Mouse (Mus musculus) hindbrain, embryonic 15.5 days (tissue): ENCODE measurements around the gene Tagap1. TPM values are rescaled to one million over a fixed set of nuclear protein-coding genes. Genes with fewer than 3 reads are reported as not detected.
"Not testable (repeated sequence)": the region's sequence is repeated elsewhere in the genome, so short reads cannot be mapped to it uniquely, and the experiment has no call there.

ENCODE experiments used
- ATAC-seq: fragments of 200-750 bp; cut with Nextera tagmentation; 2 replicates; pipeline ENCODE4 v1.8.0; 2017; ENCODE audit warnings: low read depth, moderate number of reproducible peaks, moderate TSS enrichment; ENCODE audit not compliant: low FRiP score
- H3K27ac ChIP-seq: fragments of 300-500 bp; sonication (generic); replicated peaks from 2 replicates; pipeline ENCODE4 v1.5.1; 2015; ENCODE audit warnings: mild to moderate bottlenecking, inconsistent platforms
- H3K27me3 ChIP-seq: fragments of 300-500 bp; sonication (generic); 2 replicates; pipeline ENCODE4 v1.6.1; 2015; ENCODE audit warnings: control low read depth, inconsistent platforms
- H3K36me3 ChIP-seq: fragments of 300-500 bp; sonication (generic); 2 replicates; pipeline ENCODE4 v1.6.1; 2015; ENCODE audit warnings: control low read depth, inconsistent platforms
- H3K4me1 ChIP-seq: fragments of 300-500 bp; sonication (generic); replicated peaks from 2 replicates; pipeline ENCODE4 v1.6.1; 2015; ENCODE audit warnings: control low read depth, inconsistent platforms
- H3K4me2 ChIP-seq: fragments of 300-500 bp; sonication (generic); 2 replicates; pipeline ENCODE4 v1.6.1; 2015; ENCODE audit warnings: moderate library complexity, mild to moderate bottlenecking, inconsistent platforms
- H3K4me3 ChIP-seq: fragments of 300-500 bp; sonication (generic); 2 replicates; pipeline ENCODE4 v1.5.1; 2015; ENCODE audit warnings: mild to moderate bottlenecking, inconsistent platforms
- H3K9ac ChIP-seq: fragments of 300-500 bp; sonication (generic); 2 replicates; pipeline ENCODE4 v1.6.1; 2015; ENCODE audit warnings: inconsistent platforms
- H3K9me3 ChIP-seq: fragments of 300-500 bp; sonication (generic); 2 replicates; pipeline ENCODE4 v1.6.1; 2016; ENCODE audit warnings: control low read depth, inconsistent platforms
- WGBS: fragments of 180-500 bp; shearing (Covaris S2); methylation state at CpG from one replicate; pipeline ENCODE4 v1.1.7; 2015; 5-methylcytosine and 5-hydroxymethylcytosine counted together
- polyA plus RNA-seq: library from polyadenylated mRNA; unstranded; fragments of >200 nt; fragmentation: Nextera tagmentation; extraction: Ambion mirVana; gene quantifications from 2 replicates; pipeline ENCODE4 v1.2.1, GENCODE M21; 2015

Tagap1 gene
- polyA plus RNA-seq, 1 experiment from 2014 or later: 53.7 TPM

GRCm38 (mm10) chr17:6979380-6979779, 18.4 kb upstream of the Tagap1 start:
- H3K9ac ChIP-seq, H3K9me3 ChIP-seq, H3K36me3 ChIP-seq, ATAC-seq, H3K4me1 ChIP-seq, H3K27ac ChIP-seq, H3K27me3 ChIP-seq: not testable (repeated sequence)
- 18% methylated on average over 5 of the region's 5 CpGs for WGBS
- Histone ChIP-seq H3K4me3 (peak overlapping the region; percentile 53), H3K4me2 (peak overlapping the region; percentile 73)

- H3K9me3 ChIP-seq, H3K4me1 ChIP-seq, H3K36me3 ChIP-seq, H3K27me3 ChIP-seq, H3K27ac ChIP-seq: not testable (repeated sequence)
- ATAC-seq: peak; percentile 98
- Histone ChIP-seq H3K9ac (peak within 1 kb of the TSS; percentile 67), H3K4me3 (peak within 1 kb of the TSS; percentile 53), H3K4me2 (peak within 1 kb of the TSS; percentile 73)
- 2% methylated on average over 52 of the region's 68 CpGs for WGBS
Measured at GRCm38 (mm10) chr17:6978287-6979248, 17.6 kb upstream of the Tagap1 start, which contains the start of gene Gm49721. Gene Gm49721 (plus strand): TSS chr17:6978904.

GRCm38 (mm10) chr17:6974985-6975384, 14.0 kb upstream of the Tagap1 start:
- H3K4me3 ChIP-seq, H3K4me2 ChIP-seq, ATAC-seq, H3K4me1 ChIP-seq, H3K27me3 ChIP-seq, H3K36me3 ChIP-seq, H3K9me3 ChIP-seq, H3K27ac ChIP-seq, H3K9ac ChIP-seq: not testable (repeated sequence)
- WGBS: 68% methylated on average over 3 of the region's 3 CpGs

- H3K4me2 ChIP-seq, H3K9ac ChIP-seq, H3K36me3 ChIP-seq, H3K9me3 ChIP-seq, H3K27ac ChIP-seq, H3K27me3 ChIP-seq, ATAC-seq, H3K4me1 ChIP-seq, H3K4me3 ChIP-seq: not testable (repeated sequence)
- 63% methylated on average over 4 of the region's 4 CpGs for WGBS
Measured at GRCm38 (mm10) chr17:6972836-6973396, 12.0 kb upstream of the Tagap1 start.

GRCm38 (mm10) chr17:6971238-6971637, 10.3 kb upstream of the Tagap1 start:
- H3K27me3 ChIP-seq, H3K27ac ChIP-seq, H3K9ac ChIP-seq, H3K36me3 ChIP-seq, H3K4me1 ChIP-seq, H3K4me3 ChIP-seq, ATAC-seq, H3K4me2 ChIP-seq, H3K9me3 ChIP-seq: not testable (repeated sequence)
- 83% methylated on average over 8 of the region's 8 CpGs for WGBS

GRCm38 (mm10) chr17:6970334-6970733, 9.4 kb upstream of the Tagap1 start, which contains the start of gene Rnaset2b:
Gene Rnaset2b (plus strand): TSS chr17:6970634.
- not testable (repeated sequence) for H3K9me3 ChIP-seq, H3K9ac ChIP-seq, H3K27me3 ChIP-seq, H3K36me3 ChIP-seq, ATAC-seq, H3K4me2 ChIP-seq, H3K4me3 ChIP-seq, H3K4me1 ChIP-seq, H3K27ac ChIP-seq
- WGBS: 89% methylated on average over 1 of the region's 8 CpGs

- H3K9me3 ChIP-seq, H3K36me3 ChIP-seq, H3K4me3 ChIP-seq, ATAC-seq, H3K27me3 ChIP-seq, H3K27ac ChIP-seq, H3K4me2 ChIP-seq, H3K4me1 ChIP-seq, H3K9ac ChIP-seq: not testable (repeated sequence)
- 43% methylated on average over 1 of the region's 1 CpGs for WGBS
Measured at GRCm38 (mm10) chr17:6967673-6968072, 6.7 kb upstream of the Tagap1 start.

GRCm38 (mm10) chr17:6965364-6965763, 4.4 kb upstream of the Tagap1 start:
- H3K36me3 ChIP-seq, H3K4me3 ChIP-seq, H3K9ac ChIP-seq, H3K4me2 ChIP-seq, H3K27ac ChIP-seq, ATAC-seq, H3K27me3 ChIP-seq, H3K9me3 ChIP-seq, H3K4me1 ChIP-seq: not testable (repeated sequence)
- WGBS: 17% methylated on average over 6 of the region's 6 CpGs

- 69% methylated on average over 4 of the region's 4 CpGs for WGBS
- not testable (repeated sequence) for H3K27me3 ChIP-seq, H3K9ac ChIP-seq, H3K9me3 ChIP-seq, H3K36me3 ChIP-seq, ATAC-seq, H3K4me3 ChIP-seq, H3K4me2 ChIP-seq, H3K4me1 ChIP-seq, H3K27ac ChIP-seq
Measured at GRCm38 (mm10) chr17:6962936-6963335, 2.0 kb upstream of the Tagap1 start.

GRCm38 (mm10) chr17:6962339-6962738, 1.4 kb upstream of the Tagap1 start:
- H3K4me2 ChIP-seq, H3K27me3 ChIP-seq, H3K36me3 ChIP-seq, H3K9ac ChIP-seq, H3K4me3 ChIP-seq, H3K9me3 ChIP-seq, H3K4me1 ChIP-seq, ATAC-seq, H3K27ac ChIP-seq: not testable (repeated sequence)
- 76% methylated on average over 4 of the region's 6 CpGs for WGBS

- peak overlapping the region; percentile 67 for H3K27ac ChIP-seq
Measured at GRCm38 (mm10) chr17:6961181-6962000, 435 bp upstream of the Tagap1 start.

GRCm38 (mm10) chr17:6960349-6960748, 607 bp downstream of the Tagap1 start:
- ATAC-seq, H3K9ac ChIP-seq, H3K9me3 ChIP-seq, H3K27me3 ChIP-seq, H3K4me1 ChIP-seq, H3K36me3 ChIP-seq, H3K27ac ChIP-seq: not testable (repeated sequence)
- Histone ChIP-seq H3K4me3 (peak overlapping the region; percentile 47), H3K4me2 (peak overlapping the region; percentile 50)
- under 1% methylated on average over 12 of the region's 12 CpGs for WGBS

More at GRCm38 (mm10) chr17:6961181-6962000, 435 bp upstream of the Tagap1 start:
- peak; percentile 96 for ATAC-seq
- not testable (repeated sequence) for H3K36me3 ChIP-seq, H3K9me3 ChIP-seq, H3K27me3 ChIP-seq, H3K9ac ChIP-seq, H3K4me1 ChIP-seq
- H3K4me2 ChIP-seq: peak overlapping the region; percentile 50
- WGBS: under 1% methylated on average over 18 of the region's 48 CpGs
- H3K4me3 ChIP-seq: peak overlapping the region; percentile 47
